Mouse (Mus musculus): ENCODE data around the gene Cyb5d1.
"Not testable (repeated sequence)": the region's sequence is repeated elsewhere in the genome, so short reads cannot be mapped to it uniquely, and the experiment has no call there.

The Cyb5d1 gene

GRCm38 (mm10) chr11:69404595-69405396 lies 9.4 kb upstream of the Cyb5d1 start:
- DNase-seq (ENCODE audit: inconsistent age in 2 of 2, low spot score in 1 of 2) = peak; percentile 20 to 42

- DNase-seq (ENCODE audit: inconsistent age in 2 of 2, low spot score in 1 of 2) = peak; percentile 25 to 52
Observed at GRCm38 (mm10) chr11:69403691-69404594, 8.5 kb upstream of the Cyb5d1 start.

GRCm38 (mm10) chr11:69401987-69402386 lies 6.6 kb upstream of the Cyb5d1 start:
- DNase-seq (ENCODE audit: inconsistent age in 2 of 2, low spot score in 1 of 2) = peak in 1 of 2 experiments; percentile 54

DNA sequence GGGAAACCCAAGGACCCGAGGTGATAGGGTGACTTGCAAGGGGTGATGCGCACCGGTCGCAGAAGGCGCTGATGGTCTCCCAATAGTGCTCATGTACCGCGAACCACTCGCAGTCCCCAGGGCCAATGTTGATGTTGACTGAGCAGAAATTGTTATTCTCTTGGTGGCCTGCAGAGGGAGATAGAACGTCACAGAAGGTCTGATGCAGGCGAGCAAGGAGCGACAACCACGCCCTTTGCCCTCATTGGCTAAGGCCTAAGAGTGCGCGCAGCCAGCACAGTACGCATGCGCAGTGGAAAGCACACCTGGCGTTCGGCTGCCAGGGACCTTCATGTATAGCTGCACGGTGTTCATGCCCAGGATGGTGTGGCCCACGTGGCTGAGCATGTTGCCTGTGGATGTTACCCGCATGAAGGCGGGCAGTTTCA lies 5.8 kb upstream of the Cyb5d1 start:
- peak; percentile 90 to 95 for DNase-seq (ENCODE audit: inconsistent age in 2 of 2, low spot score in 1 of 2)

DNA sequence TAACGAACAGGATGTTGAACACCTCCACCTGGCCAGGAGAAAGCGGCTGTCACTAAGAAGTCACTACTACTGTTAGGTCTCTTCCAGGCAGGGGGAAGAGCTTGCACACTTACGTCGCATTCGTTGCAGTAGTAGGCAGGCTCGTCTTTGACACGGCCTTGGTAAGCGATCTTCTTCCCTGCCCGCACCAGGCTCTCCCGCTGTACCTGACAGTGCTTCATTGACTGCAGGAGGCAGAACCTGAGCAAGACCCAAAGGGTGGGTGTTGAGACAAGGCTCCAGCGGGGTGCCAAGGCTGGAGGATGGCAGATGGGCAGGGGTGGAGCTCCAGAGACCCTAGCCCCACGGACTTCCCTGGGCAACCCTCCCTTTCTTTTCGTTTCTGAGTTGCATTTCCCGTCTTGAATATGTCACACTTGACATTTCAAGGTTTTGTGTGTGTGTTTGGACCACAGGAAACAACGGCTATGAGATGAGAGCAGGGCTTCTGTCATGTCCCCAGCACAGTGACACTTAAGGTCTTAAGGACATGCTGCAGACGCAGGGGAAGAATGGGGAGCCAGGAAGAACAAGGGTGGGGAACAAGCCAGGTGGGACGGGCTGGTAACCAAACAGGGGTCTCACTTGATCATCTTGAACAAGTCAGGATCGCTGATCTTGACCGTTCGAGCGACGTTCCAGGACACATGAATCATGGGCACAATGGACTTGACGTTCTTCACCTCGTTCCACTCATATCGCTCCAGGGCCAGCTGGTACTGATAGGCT lies 4.8 kb upstream of the Cyb5d1 start:
- peak in 1 of 2 experiments; percentile 60 for DNase-seq (ENCODE audit: inconsistent age in 2 of 2, low spot score in 1 of 2)

- peak; percentile 51 to 55 for DNase-seq (ENCODE audit: inconsistent age in 2 of 2, low spot score in 1 of 2)
Observed at GRCm38 (mm10) chr11:69399201-69400082, 4.0 kb upstream of the Cyb5d1 start.

- DNase-seq (ENCODE audit: inconsistent age in 2 of 2, low spot score in 1 of 2) = peak; percentile 25 to 58
Observed at GRCm38 (mm10) chr11:69398486-69399200, 3.2 kb upstream of the Cyb5d1 start.

- peak; percentile 62 to 76 for DNase-seq (ENCODE audit: inconsistent age in 2 of 2, low spot score in 1 of 2)
Observed at GRCm38 (mm10) chr11:69398059-69398458, 2.6 kb upstream of the Cyb5d1 start, which contains the start of gene Tmem88. Tmem88 (minus strand) TSS chr11:69398234.

DNA sequence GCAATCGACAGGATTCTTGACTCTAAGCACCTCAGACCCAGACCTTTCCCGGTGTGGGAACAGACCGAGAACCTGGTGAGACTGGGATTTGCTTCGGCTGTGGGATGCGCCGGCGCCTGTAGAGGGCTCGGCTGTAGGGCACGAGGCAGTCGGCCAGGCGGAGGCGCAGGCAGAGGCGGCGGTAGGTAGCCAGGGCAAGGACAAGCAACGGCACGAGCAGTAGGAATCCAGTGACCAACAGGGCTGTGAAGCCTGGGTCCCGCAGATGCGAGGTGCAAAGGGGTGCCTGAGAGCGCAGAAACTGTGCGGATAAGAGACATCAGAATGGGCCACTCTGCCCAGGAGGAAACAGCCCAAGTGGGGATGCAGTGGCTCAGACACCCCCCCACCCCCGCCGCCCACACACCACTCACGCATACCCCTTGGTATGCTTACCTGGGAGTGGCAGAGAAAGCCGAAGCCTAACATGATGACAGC lies 2.2 kb upstream of the Cyb5d1 start:
- peak; percentile 44 to 80 for DNase-seq (ENCODE audit: inconsistent age in 2 of 2, low spot score in 1 of 2)

- DNase-seq (ENCODE audit: inconsistent age in 2 of 2, low spot score in 1 of 2) = peak; percentile 75 to 83
Observed at GRCm38 (mm10) chr11:69396772-69397171, 1.3 kb upstream of the Cyb5d1 start.

DNA sequence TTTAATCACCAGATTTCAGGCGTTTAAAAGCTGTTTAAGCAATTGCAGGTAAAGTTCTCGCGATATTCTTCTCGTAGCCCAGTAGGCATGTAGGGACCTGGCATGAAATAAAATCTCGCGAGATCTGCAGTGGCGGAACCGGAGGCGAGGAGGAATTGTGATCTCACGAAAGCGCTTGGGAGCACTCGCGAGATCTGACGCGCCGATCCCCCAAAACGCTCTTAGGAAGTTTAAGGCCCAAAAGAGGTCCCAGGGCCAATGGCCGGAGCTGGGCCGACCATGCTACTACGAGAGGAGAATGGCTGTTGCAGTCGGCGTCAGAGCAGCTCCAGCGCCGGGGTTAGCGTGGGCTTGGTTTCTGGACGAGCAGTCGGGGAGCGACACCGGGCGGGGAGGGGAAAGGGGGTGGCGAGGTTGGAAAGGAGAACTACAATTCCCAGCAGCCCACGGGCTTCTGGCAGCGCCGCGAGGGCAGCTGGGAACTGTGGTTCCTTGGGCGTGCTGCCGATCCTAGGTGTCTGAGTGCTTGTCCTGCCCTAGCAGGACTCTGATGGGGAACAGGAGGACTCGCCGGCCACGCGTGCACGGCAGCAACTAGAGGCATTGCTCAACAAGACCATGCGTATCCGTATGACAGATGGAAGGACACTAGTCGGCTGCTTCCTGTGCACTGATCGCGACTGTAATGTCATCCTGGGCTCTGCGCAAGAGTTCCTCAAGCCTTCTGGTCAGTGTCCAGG lies 373 bp upstream of the Cyb5d1 start:
- DNase-seq (ENCODE audit: inconsistent age in 2 of 2, low spot score in 1 of 2) = peak; percentile 97 to 99

DNA sequence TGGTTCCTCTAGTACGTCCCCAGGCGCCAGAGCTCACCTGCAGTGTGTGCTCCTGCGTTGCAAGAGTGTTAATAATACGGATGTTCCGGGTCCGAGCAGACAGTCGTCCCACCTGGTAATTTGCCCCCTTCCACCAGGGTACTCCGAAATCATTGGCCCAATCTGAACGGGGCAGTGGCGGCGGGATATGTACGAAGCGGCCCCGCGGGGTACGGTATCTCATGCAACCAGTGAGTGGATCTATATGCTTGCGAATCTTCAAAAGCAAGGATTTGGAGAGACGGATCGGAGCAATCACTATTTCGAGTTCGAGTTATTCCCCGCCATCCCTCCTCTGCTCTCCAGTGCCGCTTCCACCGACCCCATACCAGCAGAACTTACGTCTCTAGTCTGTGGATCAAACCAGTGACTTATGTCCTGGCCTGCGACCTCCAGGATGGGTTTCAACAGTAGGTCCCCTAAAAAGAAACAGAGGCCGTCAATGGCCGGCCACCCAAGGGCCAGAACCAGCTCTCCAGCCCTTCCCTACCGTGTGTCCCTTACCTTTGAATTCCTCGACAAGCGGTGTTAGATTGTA lies 752 bp downstream of the Cyb5d1 start:
- not testable (repeated sequence) for DNase-seq (ENCODE audit: inconsistent age in 2 of 2, low spot score in 1 of 2)

GRCm38 (mm10) chr11:69390400-69391034 lies 4.9 kb downstream of the Cyb5d1 start:
- peak; percentile 43 to 92 for DNase-seq (ENCODE audit: inconsistent age in 2 of 2, low spot score in 1 of 2)

DNA sequence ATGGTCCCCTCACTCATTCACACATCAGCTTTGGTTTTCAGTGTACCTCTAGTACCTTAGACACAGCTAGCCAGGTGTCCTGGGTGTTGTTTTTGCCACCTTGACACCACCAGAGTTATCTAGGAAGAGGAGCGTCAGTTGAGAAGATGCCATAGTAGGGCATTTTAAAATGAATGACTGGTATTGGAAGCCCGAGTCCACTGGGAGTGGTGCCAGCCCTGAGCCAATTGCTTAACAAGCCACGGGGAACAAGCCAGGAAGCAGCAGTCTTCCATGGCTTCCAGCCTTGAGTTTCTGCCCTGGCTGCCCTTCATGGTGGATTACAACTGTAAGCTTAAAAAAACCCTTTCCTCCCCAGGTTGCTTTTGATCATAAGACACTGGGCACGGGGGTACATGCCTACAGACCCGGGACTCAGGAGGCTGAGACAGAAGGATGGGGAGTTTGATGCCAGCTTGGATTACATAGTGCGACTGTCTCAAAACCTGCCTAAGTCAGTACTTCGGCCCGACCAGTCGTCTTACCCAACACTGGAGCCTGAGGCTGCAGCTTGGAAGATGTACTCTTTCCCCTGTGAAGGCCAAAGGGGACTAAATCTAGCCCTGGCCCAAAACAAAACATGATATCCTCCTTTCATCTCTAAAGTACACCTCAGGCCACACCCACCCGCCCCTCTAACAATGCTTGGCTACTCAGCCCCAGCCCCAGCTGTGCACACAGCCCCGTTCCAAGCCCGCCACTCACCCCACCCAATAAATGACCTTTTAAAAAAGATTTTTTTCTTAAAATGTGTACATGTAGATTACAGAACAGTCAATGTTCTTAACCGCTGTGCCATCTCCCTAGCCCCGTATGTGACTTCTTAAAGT lies 5.7 kb downstream of the Cyb5d1 start:
- peak; percentile 67 to 93 for DNase-seq (ENCODE audit: inconsistent age in 2 of 2, low spot score in 1 of 2)

DNA sequence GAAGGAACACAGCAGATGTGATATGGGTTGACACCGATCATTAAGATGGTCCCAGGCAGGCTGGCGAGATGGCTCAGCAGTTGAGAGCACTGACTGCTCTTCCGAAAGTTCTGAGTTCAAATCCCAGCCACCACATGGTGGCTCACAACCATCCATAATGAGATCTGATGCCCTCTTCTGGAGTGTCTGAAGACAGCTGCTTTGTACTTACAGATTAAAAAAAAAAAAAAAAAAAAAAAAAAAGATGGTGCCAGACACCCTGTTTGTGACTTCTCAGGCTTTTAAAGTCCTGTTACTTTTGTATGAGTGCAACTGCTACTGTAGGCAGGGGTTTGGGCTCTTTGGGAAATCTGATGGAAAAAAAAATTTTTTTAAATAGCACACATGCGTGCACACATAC lies 6.8 kb downstream of the Cyb5d1 start:
- no peak for DNase-seq (ENCODE audit: inconsistent age in 2 of 2, low spot score in 1 of 2)

GRCm38 (mm10) chr11:69386758-69387157 lies 8.7 kb downstream of the Cyb5d1 start:
- DNase-seq (ENCODE audit: inconsistent age in 2 of 2, low spot score in 1 of 2) = no peak

DNA sequence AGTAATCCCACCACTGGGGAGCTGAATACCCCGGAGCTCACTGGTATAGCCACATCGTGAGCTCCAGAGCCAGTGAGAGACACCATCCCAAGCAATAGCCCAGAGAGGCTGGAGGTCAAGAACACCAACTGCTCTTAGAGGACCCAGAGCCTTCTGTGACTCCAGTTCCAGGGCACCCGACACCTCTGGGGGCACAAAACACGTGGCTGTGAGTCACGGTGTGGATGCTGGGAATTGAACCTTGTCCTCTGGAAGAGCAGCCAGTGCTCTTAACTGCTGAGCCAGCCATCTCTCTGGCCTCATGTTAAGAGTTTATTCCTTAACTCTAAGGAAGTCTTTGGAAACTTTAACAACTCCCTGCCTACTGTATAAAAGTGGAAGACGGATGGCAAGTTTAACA lies 10.5 kb downstream of the Cyb5d1 start:
- DNase-seq (ENCODE audit: inconsistent age in 2 of 2, low spot score in 1 of 2) = no peak
